Comparison of ENCODE assay signal across 18 mouse cellular contexts in the genomic region with DNA sequence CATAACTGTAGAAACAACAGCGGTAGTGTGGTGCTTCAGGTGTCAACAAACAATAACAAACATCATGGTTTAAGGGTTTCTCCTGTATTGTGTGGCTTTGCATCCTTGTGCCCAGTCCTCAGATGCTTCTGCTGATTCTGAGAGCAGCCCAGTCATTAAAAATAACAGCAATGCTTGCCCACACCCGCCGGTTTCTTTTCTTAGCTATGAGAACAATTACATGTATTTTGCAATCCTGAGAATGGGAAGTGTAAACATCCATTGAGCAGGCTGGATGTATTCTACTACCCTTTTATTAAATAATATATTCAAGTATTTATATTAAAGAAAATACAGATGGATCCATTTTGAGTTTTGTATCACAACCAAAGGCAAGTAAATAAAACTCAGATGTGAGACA. TPM values are rescaled to one million over a fixed set of nuclear protein-coding genes. Genes with fewer than 3 reads are reported as not detected.
"Had no signal": no experiment of that assay in that cellular context is flagged by ENCODE, and none has a peak within 500 bp of the region (broad histone marks: within the 10 kb centered on the region; RNA-seq: fewer than 3 reads in every experiment).

No protein-coding gene starts in this region.

- H3K36me3 ChIP-seq: intestine, embryonic 15.5 days; limb, embryonic 12.5 days; lung, embryonic 15.5 days; midbrain, embryonic 13.5 days; neural tube, embryonic 15.5 days had no signal

- H3K27me3 ChIP-seq: intestine, embryonic 15.5 days; limb, embryonic 12.5 days; lung, embryonic 15.5 days; midbrain, embryonic 13.5 days; neural tube, embryonic 15.5 days had no signal

- H3K4me2 ChIP-seq: intestine, embryonic 15.5 days; limb, embryonic 12.5 days; lung, embryonic 15.5 days; midbrain, embryonic 13.5 days; neural tube, embryonic 15.5 days had no signal

- H3K9me3 ChIP-seq: intestine, embryonic 15.5 days; limb, embryonic 12.5 days; lung, embryonic 15.5 days; midbrain, embryonic 13.5 days; neural tube, embryonic 15.5 days had no signal

- DNase-seq: kidney, adult 2 months; kidney, postnatal 25 days; layer of hippocampus, postnatal 36 days; right cerebral cortex, adult 18-20 months; right cerebral cortex, postnatal 25 days; thymus, postnatal 4 days had no signal

- H3K4me3 ChIP-seq: intestine, embryonic 15.5 days; limb, embryonic 12.5 days; lung, embryonic 15.5 days; midbrain, embryonic 13.5 days; myocyte; neural tube, embryonic 15.5 days had no signal

- H3K9ac ChIP-seq: intestine, embryonic 15.5 days; limb, embryonic 12.5 days; lung, embryonic 15.5 days; midbrain, embryonic 13.5 days; neural tube, embryonic 15.5 days had no signal

- H3K27ac ChIP-seq: intestine, embryonic 15.5 days; limb, embryonic 12.5 days; lung, embryonic 15.5 days; midbrain, embryonic 13.5 days; neural tube, embryonic 15.5 days had no signal

- ATAC-seq: intestine, embryonic 15.5 days; midbrain, embryonic 13.5 days had no signal

RNA-seq across cellular contexts. Expression of gene Slc5a2, which starts 36.7 kb away (rescaled TPM):
- total RNA-seq: layer of hippocampus, postnatal 36 days; left cerebral cortex, postnatal 36 days; liver, adult 2 months; megakaryocyte progenitor cell, adult 5-6 weeks; midbrain, postnatal 0 days had no signal
- polyA plus RNA-seq: limb, embryonic 12.5 days; liver, adult 2 months; midbrain, embryonic 13.5 days; midbrain, postnatal 0 days; myocyte; small intestine, adult 2 months; thymus, postnatal 0 days had no signal
